8 mouse cellular contexts compared by ENCODE assay signal in the genomic region with DNA sequence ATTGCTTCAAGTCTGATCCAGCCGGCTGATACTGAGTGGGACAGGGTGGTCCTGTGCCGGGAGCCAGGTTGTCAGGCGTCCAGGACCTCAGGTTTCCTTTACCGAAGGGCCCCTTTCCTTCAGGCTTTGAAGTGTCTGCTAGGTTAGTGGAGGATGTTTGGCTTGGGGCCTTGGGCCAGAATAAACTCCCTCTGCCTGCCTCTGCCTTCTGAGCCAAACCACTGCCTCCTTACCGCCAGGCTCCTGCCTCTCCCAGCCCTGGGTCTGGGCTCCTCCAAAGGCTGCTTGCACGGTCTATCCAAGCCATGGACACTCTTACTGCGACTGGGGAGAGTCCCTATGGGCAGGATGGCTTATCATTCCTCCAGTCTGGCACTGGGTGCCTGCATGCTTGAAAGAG.
A peak's percentile ranks its signal among the peaks of the same experiment; 100 is the strongest.
DNase-seq lines count a peak whose midpoint lies in the region; ATAC-seq and TF ChIP-seq lines count a peak whose summit lies in the region.

No protein-coding gene starts in this region.

- peak overlapping the region; percentile 57 for H3K4me2 ChIP-seq in embryonic facial prominence, embryonic 15.5 days (replicated peaks)

- peak overlapping the region; percentile 54 for H3K4me3 ChIP-seq in gastrocnemius, adult 2 months
- peak overlapping the region; percentile 22 for H3K4me3 ChIP-seq in embryonic facial prominence, embryonic 15.5 days (replicated peaks)
- H3K4me3 ChIP-seq in hindbrain, embryonic 10.5 days, result 0 out of 2 replicates have a peak overlapping the region, but pooled peaks have one; percentile 40

- H3K36me3 ChIP-seq in embryonic facial prominence, embryonic 15.5 days, result no peaks in the 10 kb centered on the region
- no peaks in the 10 kb centered on the region for H3K36me3 ChIP-seq in hindbrain, embryonic 10.5 days

- H3K27me3 ChIP-seq in embryonic facial prominence, embryonic 15.5 days, result no peaks in the 10 kb centered on the region
- H3K27me3 ChIP-seq in hindbrain, embryonic 10.5 days (ENCODE audit: insufficient read depth, poor library complexity, severe bottlenecking), result peaks cover 66% of the 10 kb centered on the region

- H3K9me3 ChIP-seq in embryonic facial prominence, embryonic 15.5 days (replicated peaks), result no peaks in the 10 kb centered on the region
- no peaks in the 10 kb centered on the region for H3K9me3 ChIP-seq in hindbrain, embryonic 10.5 days

- intact Hi-C loops in gastrocnemius, adult 2 months (cut with DNase I), result no loop called here

- TF ChIP-seq CTCF in gastrocnemius, adult 2 months (IDR thresholded peaks at IDR 0.05), result no peak

- peak overlapping the region; percentile 88 for H3K27ac ChIP-seq in gastrocnemius, adult 2 months
- peak overlapping the region; percentile 95 for H3K27ac ChIP-seq in embryonic facial prominence, embryonic 15.5 days (replicated peaks)
- H3K27ac ChIP-seq in hindbrain, embryonic 10.5 days, result peak overlapping the region; percentile 40; the same call in 1 of the 2 replicates

- ATAC-seq in embryonic facial prominence, embryonic 15.5 days (ENCODE audit: insufficient number of reproducible peaks, low FRiP score, low TSS enrichment, low read depth), result peak; percentile 48

- 7% methylated on average over 7 of the region's 7 CpGs for WGBS in embryonic facial prominence, embryonic 15.5 days
- WGBS in hindbrain, embryonic 10.5 days, result 7% methylated on average over 7 of the region's 7 CpGs

- H3K4me1 ChIP-seq in embryonic facial prominence, embryonic 15.5 days, result peaks cover 48% of the 10 kb centered on the region
- H3K4me1 ChIP-seq in hindbrain, embryonic 10.5 days (replicated peaks), result peaks cover 30% of the 10 kb centered on the region

- DNase-seq in gastrocnemius, adult 2 months, result peak; percentile 62
- DNase-seq in gastrocnemius, adult 18-20 months (ENCODE audit: low spot score), result no peak
- no peak for DNase-seq in hindbrain, embryonic 10.5 days (ENCODE audit: low spot score)
- DNase-seq in lung, postnatal 25 days (ENCODE audit: low spot score), result peak; percentile 37
- DNase-seq in cerebellum, adult 8-10 months, result no peak
- no peak for DNase-seq in urinary bladder, adult 2 months (ENCODE audit: low spot score)
- no peak for DNase-seq in frontal cortex, adult 2 months (ENCODE audit: extremely low spot score in 1 of 2, low spot score in 1 of 2)

- H3K9ac ChIP-seq in embryonic facial prominence, embryonic 15.5 days, result peak overlapping the region; percentile 15; the same call in 1 of the 2 replicates

Comparison
In these comparisons a context has a peak if more than half of its experiments do, and no peak if none do; other contexts are left out.
1. DNase-seq: peak in gastrocnemius, adult 2 months (single experiment) and lung, postnatal 25 days (single experiment); none in gastrocnemius, adult 18-20 months (single experiment), hindbrain, embryonic 10.5 days (single experiment), cerebellum, adult 8-10 months (single experiment), urinary bladder, adult 2 months (single experiment) and frontal cortex, adult 2 months (0 of 2).
2. H3K27ac ChIP-seq: peak in every context shown above with its lines; median percentile 95 in embryonic facial prominence, embryonic 15.5 days; 88 in gastrocnemius, adult 2 months; 40 in hindbrain, embryonic 10.5 days.
3. Peak in every context shown above with its lines, with median percentiles within 50 percentile points of each other: H3K4me3 ChIP-seq.